Mouse (Mus musculus) CH12.LX (cell line): ENCODE measurements at regions not wholly inside any gene's neighbourhood (a gene's known extent, or its start where the extent isn't known, plus 50 kb on each side); places are given as distances from the start of the nearest gene placed in this dataset.

ENCODE experiments used
- CTCF ChIP-seq, 2 experiments: IDR thresholded peaks in 1 of 2; conservative IDR thresholded peaks in 1 of 2; 2 replicates each; pipeline ENCODE4 v1.5.1; 2011 to 2012; ENCODE audit warnings: low read depth in 2 of 2, low read length in 2 of 2, improper control_type of control experiment in 1 of 2, inconsistent platforms in 1 of 2, mild to moderate bottlenecking in 1 of 2, moderate library complexity in 1 of 2
- EP300 ChIP-seq: IDR thresholded peaks from 2 replicates; pipeline ENCODE4 v1.6.1; 2011; ENCODE audit warnings: low read length, improper control_type of control experiment
- HCFC1 ChIP-seq: IDR thresholded peaks from 2 replicates; pipeline ENCODE4 v1.6.1; 2012; ENCODE audit warnings: low read depth, mild to moderate bottlenecking, inconsistent platforms, low read length, improper control_type of control experiment
- JUND ChIP-seq: conservative IDR thresholded peaks from 2 replicates; pipeline ENCODE4 v1.6.1; 2011; ENCODE audit warnings: low read depth, low read length, improper control_type of control experiment
- KAT2A ChIP-seq: IDR thresholded peaks from 2 replicates; pipeline ENCODE4 v1.6.1; 2012; ENCODE audit warnings: low read length, improper control_type of control experiment, inconsistent platforms; ENCODE audit not compliant: insufficient replicate concordance
- MAFK ChIP-seq: IDR thresholded peaks from 2 replicates; pipeline ENCODE4 v1.6.1; 2011; ENCODE audit warnings: low read length, improper control_type of control experiment; ENCODE audit not compliant: insufficient replicate concordance
- MAX ChIP-seq: IDR thresholded peaks from 2 replicates; pipeline ENCODE4 v1.6.1; 2011; ENCODE audit warnings: low read length, improper control_type of control experiment
- MAZ ChIP-seq: IDR thresholded peaks from 2 replicates; pipeline ENCODE4 v1.6.1; 2012; ENCODE audit warnings: low read depth, mild to moderate bottlenecking, inconsistent platforms, low read length, improper control_type of control experiment, moderate library complexity
- MXI1 ChIP-seq: IDR thresholded peaks from 2 replicates; pipeline ENCODE4 v1.6.1; 2011; ENCODE audit warnings: mild to moderate bottlenecking, low read depth, low read length, improper control_type of control experiment
- NELFE ChIP-seq: IDR thresholded peaks from 2 replicates; pipeline ENCODE4 v1.6.1; 2011; ENCODE audit warnings: low read depth, low read length, improper control_type of control experiment
- NRF1 ChIP-seq: IDR thresholded peaks from 2 replicates; pipeline ENCODE4 v1.6.1; 2014; ENCODE audit warnings: low read depth, mild to moderate bottlenecking, inconsistent platforms, low read length, improper control_type of control experiment, moderate library complexity
- POLR2A ChIP-seq: IDR thresholded peaks from 2 replicates; pipeline ENCODE4 v1.6.1; 2011; ENCODE audit warnings: low read depth, mild to moderate bottlenecking, improper control_type of control experiment, low read length
- RAD21 ChIP-seq: IDR thresholded peaks from 2 replicates; pipeline ENCODE4 v1.6.1; 2011; ENCODE audit warnings: low read depth, mild to moderate bottlenecking, low read length, improper control_type of control experiment, moderate library complexity
- USF1 ChIP-seq: IDR thresholded peaks from 2 replicates; pipeline ENCODE4 v1.6.1; 2014; ENCODE audit warnings: low read depth, mild to moderate bottlenecking, inconsistent platforms, low read length, improper control_type of control experiment

GRCm38 (mm10) chr9:23119811-23120210 lies 103.1 kb upstream of the Bmper start:
- TF ChIP-seq HCFC1 (no peak), CTCF (conservative IDR thresholded peaks at IDR 0.05 in 1 of 2, IDR thresholded peaks at IDR 0.05 in 1 of 2; ENCODE audit: low read depth in 2 of 2, low read length in 2 of 2) (no peak), POLR2A (no peak), MAX (no peak), NELFE (no peak), RAD21 (no peak), JUND (no peak), MAZ (no peak), MXI1 (no peak), USF1 (no peak), MAFK (no peak), KAT2A (no peak), EP300 (no peak), NRF1 (no peak)
